Mouse (Mus musculus) cerebellum, postnatal 10 days (tissue): ENCODE measurements at regions not wholly inside any gene's neighbourhood (a gene's known extent, or its start where the extent isn't known, plus 50 kb on each side); places are given as distances from the start of the nearest gene placed in this dataset.
A peak's percentile ranks its signal among the peaks of the same experiment; 100 is the strongest.

Experiments used
- DNase-seq, 2 experiments: peaks; one replicate each; pipeline ENCODE4 v3.0.0; 2021; ENCODE audit warnings: mixed read lengths in 2 of 2

- no peak for DNase-seq
Measured at GRCm38 (mm10) chr10:84186466-84186865, 253.9 kb downstream of the Nuak1 start.

GRCm38 (mm10) chr10:84199035-84199434 lies 241.4 kb downstream of the Nuak1 start:
- no peak for DNase-seq

DNA sequence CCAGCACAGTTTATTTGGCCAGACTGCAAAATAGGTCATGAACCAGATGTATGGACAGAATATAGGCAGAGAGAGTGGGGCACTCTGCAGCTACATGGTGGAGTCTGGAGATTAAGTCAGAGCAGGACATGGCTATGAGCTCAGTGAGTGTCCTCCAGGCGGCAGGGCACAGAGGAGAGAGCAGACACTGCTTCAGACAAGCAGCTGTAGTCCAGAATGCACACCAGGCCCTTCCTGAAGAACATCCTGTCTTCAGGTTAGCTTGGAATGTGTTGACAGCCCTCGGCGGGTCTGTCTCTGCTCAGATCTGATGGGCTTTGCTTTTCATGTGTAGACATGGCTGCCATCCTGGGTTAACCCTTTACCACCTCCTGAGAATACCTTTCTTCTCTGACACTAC lies 238.6 kb downstream of the Nuak1 start:
- no peak for DNase-seq

GRCm38 (mm10) chr10:84212096-84212785 lies 228.2 kb downstream of the Nuak1 start:
- no peak for DNase-seq

DNA sequence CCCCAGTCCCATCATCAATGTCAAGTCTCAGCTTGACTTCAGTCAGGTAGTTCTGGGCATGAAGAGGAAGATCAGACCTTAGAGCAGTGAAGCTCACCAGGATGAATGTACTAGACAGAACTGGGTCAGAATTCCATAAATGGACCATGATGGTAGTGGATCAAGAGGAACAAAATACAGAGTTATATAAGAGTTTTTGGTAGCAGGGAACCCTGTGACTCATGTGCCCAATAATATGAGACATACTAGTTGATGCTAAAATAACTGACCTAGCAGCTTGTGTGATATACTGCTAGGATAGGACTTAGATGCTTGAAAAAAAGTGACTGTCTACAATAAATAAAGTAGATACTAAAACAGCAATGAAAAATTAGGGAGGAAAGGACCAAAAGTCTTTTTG lies 225.6 kb downstream of the Nuak1 start:
- DNase-seq = no peak

- no peak for DNase-seq
Measured at GRCm38 (mm10) chr10:84229224-84229921, 211.0 kb downstream of the Nuak1 start.

DNA sequence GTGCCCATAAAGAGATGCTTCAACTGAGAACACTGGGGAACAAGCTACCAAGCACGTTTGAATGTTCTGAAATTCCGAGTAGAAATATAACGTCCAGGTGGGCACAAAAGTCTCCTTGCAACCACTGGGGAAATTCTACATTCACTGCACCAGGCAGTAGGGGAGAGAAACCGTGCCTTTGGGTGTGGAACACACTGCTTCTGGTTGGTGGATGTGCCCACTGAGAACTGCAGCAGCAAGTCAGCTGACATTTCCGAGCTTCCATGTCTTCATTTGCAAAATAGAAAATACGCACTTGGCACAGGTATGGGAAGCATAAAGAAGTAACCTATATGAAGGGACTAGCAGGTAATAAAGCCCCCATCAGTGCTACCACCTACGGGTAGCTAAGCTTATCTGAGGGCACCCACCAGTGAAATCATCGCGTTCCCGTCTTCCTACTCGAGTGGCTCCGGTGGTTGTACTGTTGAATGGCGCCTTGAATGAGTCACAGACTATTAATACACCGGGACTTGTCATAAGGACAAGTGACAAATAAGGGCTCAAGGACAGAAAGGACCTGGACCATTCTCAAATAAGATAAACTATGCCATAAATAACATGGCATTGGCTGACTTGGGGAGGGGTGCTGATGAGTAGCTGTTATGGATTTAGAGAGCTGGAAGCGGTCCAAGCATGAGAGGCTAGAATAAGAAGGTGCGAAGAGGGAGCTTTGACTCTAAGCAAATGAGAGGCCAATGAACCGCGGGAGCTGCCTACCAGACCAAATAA lies 210.2 kb downstream of the Nuak1 start:
- peak; percentile 16 to 18 for DNase-seq

DNA sequence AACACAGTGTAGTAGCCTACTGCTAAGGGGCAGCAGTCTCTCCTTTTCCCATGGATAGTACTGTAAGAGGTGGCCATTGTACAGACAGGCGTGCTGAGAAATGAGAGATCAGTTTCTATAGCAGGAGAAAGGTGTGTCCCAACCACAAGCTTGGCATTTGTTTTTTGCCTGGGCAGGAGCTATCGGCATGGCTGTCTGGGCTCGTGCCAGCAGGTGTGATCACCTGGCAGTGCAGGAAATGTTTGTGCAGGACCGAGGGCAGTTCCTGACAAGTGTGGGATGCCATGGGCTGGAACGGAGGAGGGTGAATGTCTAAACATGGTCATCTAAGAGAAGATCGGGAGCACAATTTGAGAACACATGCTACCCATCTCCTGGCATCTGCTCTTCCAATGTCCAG lies 205.4 kb downstream of the Nuak1 start:
- DNase-seq = no peak

- no peak for DNase-seq
Measured at GRCm38 (mm10) chr10:84236236-84236635, 204.2 kb downstream of the Nuak1 start.

GRCm38 (mm10) chr10:84238279-84238963 lies 202.0 kb downstream of the Nuak1 start:
- peak; percentile 41 to 42 for DNase-seq

- DNase-seq = no peak
Measured at GRCm38 (mm10) chr10:84243283-84243682, 197.1 kb downstream of the Nuak1 start.

DNA sequence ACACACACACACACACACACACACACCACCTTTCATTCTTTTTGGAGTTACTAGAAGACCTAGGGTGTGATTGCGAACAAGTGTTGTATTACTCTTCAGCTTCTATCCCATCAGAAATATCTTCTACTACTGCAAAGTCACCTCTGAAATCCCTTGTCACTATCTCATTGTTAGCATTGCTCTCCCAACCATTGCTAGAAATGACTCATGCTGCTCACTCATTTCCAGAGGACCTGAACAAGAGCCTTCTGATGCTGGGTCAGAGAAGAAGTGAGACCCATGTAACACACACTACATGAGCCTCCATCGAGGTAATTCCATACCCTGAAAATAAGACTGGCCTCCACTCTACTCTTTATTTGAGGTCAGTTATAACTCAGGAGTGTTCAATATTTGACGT lies 191.1 kb downstream of the Nuak1 start:
- no peak for DNase-seq

DNA sequence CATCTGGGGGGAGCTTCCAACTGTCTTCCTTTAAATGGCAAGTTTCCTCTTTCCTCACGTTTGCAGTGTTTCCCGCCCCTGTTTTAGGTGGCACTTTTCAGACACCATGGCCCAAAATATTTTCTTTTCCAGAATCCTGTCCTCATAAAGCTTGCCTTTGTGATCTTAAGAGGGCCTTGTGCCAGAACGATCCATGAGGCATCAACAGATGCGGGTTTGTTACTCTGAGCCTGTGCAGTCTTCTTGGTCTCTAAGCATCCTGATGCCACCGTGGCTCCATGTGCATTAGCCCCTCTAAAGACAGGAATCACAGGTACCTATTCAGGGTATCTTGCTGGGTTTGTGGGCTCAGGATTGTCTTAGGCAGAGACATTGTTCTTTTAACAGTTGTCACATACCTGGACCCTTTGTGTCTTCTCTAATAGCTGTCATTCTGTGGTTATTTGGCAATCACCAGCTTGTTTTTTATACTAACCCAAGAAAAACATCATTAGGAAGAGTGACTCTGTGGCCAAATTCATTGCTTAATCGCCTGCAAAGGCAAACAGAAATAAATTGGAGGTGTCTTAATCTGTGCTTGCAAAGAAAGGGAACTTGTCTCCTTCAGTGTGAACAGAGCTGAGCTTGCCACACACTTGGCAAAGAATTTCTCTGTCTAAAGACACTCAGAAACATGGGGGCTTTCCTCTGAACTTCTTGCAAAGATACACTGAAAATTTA lies 179.3 kb downstream of the Nuak1 start:
- DNase-seq = no peak

- no peak for DNase-seq
Measured at GRCm38 (mm10) chr10:84262943-84263342, 177.5 kb downstream of the Nuak1 start.

DNA sequence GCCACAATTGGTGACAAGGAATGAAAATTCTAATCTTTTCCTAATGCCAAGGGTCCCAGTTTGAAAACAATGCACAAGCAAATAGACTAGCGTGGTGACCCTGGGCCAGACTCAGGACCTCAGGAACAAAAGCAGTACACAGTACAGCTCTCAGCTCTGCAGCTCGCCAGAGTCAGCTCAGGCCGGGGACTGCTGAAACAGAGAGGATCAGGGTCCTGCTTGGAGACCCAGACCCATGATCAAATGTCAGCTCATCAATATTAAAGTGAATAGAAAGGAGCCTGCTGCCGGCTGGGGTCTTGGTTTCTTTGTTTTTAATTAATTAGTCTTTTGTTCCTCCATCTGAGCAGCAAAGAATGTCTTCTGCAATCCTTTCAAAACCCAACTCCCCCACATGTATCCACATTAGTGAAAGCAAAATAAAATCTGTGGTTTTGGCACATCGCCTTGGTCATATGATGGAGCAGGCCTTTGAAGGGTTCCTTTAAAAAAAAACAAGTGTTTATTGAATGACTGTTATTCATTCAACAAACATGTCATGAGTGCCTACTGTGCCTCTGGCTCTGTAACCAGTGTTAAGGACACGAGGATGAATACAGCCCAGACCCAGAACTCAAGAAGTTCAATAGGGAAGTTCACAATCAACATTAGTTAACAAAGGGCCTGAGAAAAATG lies 154.4 kb downstream of the Nuak1 start:
- peak; percentile 12 to 19 for DNase-seq

GRCm38 (mm10) chr10:84294422-84294821 lies 146.0 kb downstream of the Nuak1 start:
- no peak for DNase-seq

DNA sequence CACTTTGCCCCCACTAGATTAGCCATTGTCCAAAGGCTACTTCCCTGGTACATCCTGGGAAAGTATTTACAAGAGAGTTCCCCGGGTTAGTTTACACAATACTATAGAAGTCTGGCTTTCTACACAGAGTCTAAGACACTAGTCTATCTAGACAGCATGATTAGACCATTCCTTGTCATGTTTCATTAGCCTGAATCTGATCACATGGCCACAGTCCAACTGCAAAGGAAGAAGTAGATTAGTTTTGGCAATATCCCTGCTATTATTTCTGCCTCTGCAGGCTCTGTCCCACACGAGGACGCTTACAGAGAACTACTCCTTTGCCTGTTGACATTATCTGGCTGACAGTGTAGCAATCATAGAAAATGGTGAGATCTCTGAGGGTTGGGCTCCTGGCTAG lies 144.2 kb downstream of the Nuak1 start:
- DNase-seq = peak; percentile 17 to 18

GRCm38 (mm10) chr10:84301561-84301960 lies 138.8 kb downstream of the Nuak1 start:
- DNase-seq = peak; percentile 26 to 31

GRCm38 (mm10) chr10:84302821-84303520 lies 137.4 kb downstream of the Nuak1 start:
- DNase-seq = no peak

DNA sequence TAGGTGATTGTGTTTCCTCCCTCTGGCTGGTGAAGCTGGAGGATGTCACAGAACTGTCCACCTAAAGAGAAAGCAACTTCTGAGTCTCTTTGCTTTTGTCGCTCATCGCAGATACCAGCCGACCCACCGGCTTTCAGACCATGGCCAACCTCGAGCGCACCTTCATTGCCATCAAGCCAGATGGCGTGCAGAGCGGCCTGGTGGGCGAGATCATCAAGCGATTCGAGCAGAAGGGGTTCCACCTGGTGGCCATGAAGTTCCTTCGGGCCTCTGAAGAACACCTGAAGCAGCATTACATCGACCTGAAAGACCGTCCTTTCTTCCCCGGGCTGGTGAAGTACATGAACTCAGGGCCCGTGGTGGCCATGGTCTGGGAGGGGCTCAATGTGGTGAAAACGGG lies 131.7 kb downstream of the Nuak1 start:
- DNase-seq = peak; percentile 62 to 75

- no peak for DNase-seq
Measured at GRCm38 (mm10) chr10:84310653-84311052, 129.7 kb downstream of the Nuak1 start.
